Mouse (Mus musculus): Measurements from ENCODE around the gene Pafah1b2.

- TF ChIP-seq CTCF (IDR thresholded peaks at IDR 0.05; ENCODE audit: control insufficient read depth, insufficient read depth, insufficient replicate concordance, low read depth, low read length): no peak
- TF ChIP-seq POLR2A (IDR thresholded peaks at IDR 0.05; ENCODE audit: control insufficient read depth, low read depth, low read length): no peak
Observed at GRCm38 (mm10) chr9:45983676-45984408, 28.6 kb downstream of the Pafah1b2 start.
